Mouse (Mus musculus) A20 (cell line): ENCODE measurements around the gene Peg3.

Experiments
- DNase-seq: peaks from one replicate; pipeline ENCODE4 v3.0.0-alpha.2; 2011; ENCODE audit warnings: low read depth, low spot score

Gene Peg3

DNA sequence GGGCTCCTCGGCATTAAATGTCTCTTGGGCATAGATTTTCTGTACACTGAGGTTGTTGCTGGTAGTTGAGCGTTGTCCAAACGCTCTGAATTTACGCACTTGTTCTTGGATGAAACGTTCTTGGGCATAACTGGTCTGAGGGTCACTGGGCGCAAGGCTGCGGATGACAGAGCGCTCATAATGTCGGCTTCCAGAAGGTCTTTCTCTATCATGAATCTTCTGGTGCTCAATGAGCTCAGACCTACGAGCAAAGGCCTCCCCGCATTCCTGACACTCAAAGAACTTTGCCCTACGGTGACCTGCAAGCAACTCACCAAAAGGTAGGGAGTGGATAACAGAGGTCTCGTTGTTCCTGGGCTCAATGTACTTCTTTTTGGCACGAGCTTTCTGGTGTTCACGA lies 20.8 kb downstream of the Peg3 start:
- no peak for DNase-seq

DNA sequence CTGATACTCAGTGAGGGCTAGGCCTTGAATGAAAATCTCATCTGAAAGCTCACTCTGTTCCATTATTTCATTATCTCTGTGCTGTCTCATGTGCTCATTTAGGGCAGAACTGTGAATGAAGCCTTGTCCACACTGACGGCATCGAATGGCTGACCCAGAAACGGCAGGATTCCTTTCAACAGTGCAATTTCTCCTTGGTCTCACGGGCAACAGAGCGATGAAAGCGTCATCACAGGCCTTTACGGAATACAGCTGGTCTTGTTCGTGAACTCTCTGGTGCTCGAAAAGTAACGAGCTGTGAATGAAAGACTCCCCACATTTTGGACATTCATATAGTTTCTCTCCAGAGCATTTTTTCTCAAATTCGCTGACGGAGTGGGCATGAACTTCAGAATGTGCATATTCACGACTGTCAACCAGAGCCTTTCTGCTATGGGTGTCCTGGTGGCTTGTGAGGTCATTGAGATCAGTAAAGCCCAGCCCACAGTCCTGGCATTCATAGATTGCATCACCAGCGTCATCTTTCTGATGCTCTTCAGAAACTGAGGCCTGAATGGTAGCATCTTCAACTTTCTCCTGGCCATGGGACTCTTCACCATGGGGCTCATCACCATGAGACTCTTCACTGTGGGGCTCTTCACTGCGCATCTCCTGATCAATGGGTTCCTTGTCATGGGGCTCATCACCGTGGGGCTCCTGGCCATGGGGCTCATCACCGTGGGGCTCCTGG lies 21.6 kb downstream of the Peg3 start:
- DNase-seq = no peak

DNA sequence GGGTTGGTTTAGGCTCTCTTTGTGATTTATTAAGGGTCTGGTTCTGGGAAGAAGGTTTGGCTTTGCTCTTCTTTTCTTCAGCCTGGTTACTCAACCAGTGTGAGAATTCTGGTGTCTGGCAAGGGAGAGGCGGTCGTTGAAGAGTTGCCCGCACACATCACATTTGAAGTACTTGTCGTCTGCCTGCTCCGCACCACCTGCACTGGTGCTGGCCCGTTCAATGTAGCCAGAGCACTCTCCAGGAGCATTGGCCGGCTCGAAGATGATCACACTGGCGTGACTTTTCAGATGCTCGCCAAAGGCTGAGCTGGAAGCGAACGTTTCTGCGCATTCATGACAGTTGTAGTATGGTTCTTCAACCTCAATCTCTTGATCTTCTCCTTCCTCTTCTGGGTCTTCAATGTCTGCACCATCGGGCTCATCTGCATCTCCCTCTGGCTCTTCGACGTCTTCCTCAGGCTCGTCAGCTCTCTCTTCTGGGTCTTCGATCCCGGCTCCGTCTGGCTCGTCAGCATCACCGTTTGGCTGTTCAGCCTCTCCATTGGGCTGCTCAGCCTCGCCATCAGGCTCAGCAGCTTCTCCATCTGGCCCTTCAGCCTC lies 22.7 kb downstream of the Peg3 start:
- DNase-seq = no peak

DNA sequence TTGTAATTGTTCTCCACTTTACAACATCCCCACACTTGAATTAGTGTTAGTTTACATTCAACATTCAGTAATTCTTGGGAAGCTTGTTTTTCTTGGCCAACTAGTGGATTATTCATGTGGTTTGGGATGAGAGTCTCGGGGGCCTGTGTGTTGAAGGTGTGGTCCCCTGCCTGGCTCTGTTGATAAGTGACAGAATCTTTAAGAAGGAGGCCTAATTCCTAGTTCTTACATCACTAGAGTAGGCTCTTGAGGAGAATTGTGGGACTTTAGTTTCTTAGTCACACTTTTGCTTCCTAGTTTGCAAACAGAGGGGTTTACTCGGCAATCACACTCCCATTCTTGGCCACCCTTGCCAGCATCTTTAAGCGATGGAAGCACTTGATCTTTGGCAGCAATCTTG lies 31.0 kb downstream of the Peg3 start:
- no peak for DNase-seq

DNA sequence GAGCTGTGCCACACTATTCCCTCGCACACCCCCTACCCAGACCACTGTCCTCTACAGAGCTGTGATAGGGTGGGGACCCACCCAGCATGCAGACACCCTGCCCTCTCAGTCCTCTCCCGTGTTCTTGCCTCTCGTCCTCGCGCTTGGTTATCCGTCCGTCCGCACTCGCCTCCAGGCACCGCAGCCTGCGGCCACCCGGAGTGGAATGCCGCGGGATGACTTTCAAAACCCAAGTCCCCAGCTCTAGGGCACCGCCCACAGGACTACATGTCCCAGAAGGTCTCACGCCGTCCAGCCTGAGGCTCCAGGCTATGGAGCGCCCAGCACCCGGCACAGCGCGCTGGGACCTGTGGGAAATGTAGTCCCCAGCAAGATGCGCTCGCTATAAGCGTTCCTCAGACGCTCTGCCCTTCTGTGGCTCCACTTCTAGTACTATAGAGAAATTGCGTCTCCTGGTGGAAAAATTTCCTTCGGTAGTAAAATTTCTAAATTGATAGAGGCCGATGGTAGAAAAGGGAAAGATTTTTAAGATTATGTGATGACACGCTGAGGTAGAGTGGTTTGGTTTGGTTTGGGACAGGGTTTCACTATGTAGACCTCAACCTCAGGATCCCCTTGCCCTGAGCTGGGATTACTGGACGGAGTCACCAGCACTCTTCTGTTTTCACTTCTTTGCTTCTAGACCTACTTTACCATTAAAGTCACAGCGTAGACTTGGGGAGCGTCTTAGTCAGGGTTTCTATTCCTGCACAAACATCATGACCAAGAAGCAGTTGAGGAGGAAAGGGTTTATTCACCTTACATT lies 33.8 kb downstream of the Peg3 start, which contains the start of gene Zim1:
Gene Zim1, minus strand, starts transcription at position 210 of the 805 bp plus-strand sequence.
- DNase-seq = no peak

DNA sequence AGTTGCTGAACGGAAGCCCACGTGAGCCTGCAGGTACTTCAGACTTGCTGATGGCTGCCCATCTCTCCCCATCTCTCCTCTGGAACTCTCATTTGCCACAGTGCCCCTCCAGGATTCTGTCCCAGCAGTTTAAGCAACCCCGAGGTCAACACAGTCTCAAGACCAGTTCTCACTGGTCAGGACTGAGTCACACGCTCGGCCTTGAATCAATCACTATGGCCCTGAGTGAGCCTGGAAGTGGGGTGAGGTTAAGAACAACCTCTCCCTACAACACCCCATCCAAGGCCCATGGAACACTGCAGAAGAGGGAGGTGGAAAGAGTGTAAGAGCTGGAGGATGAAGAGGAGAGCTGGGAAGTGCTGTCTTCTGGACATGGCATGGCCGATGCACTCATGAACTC lies 44.7 kb downstream of the Peg3 start:
- DNase-seq = no peak

DNA sequence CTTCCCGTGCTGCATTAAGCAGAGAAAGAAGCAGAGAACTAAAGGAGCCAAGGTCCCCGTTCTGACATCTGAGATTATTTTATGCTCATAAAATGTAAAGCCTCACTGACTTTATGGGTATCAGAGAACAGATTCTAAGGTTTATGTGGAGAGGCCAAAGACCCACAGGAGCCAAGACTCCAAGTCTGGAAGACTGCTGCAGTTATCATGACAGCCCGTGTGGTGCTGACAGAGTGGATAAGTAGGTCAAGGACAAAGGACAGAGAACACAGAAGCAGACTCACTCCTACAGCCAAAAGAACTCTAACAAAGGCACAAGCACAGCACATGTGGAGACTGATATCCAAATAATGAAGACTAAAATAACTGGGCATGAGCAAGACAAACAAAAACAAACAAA lies 63.5 kb downstream of the Peg3 start:
- no peak for DNase-seq

DNA sequence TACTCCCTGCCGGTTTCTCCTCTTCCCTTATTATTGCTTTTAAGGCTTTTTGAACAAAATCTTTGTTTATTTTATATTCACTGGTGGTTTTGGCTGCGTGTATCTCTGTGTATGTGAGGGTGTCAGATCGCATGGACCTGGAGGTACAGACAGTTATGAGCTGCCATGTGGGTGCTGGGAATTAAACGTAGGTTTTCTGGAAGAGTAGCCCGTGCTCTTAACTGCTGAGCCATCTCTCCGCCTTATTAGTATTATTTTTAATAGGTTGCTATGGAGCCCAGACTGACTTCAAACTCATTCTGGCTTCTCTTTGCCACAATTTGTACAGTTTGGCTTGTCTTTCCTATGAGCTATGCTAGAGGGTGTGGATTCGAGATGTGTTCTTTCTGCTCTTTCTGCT lies 66.8 kb downstream of the Peg3 start:
- no peak for DNase-seq

DNA sequence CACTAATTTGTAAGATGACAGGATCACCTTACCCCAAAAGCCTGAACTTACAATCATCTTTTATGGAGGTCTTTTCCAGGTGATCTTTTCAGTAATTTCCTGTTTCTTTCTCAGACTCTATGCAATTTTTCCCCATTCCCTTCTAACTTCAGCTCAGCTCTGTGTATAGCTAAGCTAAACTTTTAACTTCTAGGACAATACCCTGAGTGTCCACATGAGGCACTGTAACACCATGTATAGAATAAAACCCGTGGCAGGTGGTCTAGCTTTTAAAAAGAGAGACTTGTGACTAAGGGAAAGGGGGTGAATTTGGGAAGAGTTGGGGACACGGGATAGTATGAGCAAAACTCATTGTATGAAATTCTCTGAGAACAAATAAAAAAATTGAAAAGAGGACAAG lies 70.6 kb downstream of the Peg3 start:
- no peak for DNase-seq

DNA sequence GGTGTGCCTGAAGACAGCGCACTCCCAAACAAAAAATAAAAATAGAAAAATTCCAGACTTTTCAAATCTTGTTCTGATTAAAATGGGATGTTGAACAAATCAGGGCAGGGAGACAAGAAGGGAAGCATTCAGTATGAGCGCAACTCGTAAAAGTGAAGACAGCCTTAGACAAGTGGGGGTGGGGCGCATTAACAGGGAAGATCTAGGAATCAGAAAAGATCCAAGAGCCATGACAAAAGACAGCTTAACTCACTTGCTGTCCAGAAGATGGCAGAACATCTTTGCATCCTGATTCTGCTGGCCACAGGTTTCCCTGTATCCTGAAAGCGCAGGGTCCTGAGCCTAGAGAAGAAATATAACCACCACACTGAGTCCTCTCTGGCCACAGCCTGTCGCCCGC lies 71.6 kb downstream of the Peg3 start:
- DNase-seq = no peak
